Mouse (Mus musculus) kidney, adult 2 months (tissue): ENCODE measurements around the gene Pgd. TPM values are rescaled to one million over a fixed set of nuclear protein-coding genes. Genes with fewer than 3 reads are reported as not detected.
"Not testable (repeated sequence)": the region's sequence is repeated elsewhere in the genome, so short reads cannot be mapped to it uniquely, and the experiment has no call there.

Experiments used
- DNase-seq: peaks from one replicate; pipeline ENCODE4 v3.0.0; 2021
- H3K27ac ChIP-seq: fragments of 200-500 bp; 2 replicates; pipeline ENCODE4 v1.5.1; 2012; ENCODE audit warnings: low read depth, low read length, control low read depth, inconsistent platforms; ENCODE audit not compliant: insufficient read depth
- H3K27me3 ChIP-seq: fragments of 200-500 bp; replicated peaks from 2 replicates; pipeline ENCODE4 v1.6.1; 2012; ENCODE audit warnings: mild to moderate bottlenecking, moderate library complexity, low read length, inconsistent platforms; ENCODE audit not compliant: control insufficient read depth, insufficient read depth
- H3K36me3 ChIP-seq: fragments of 200-500 bp; 2 replicates; pipeline ENCODE4 v1.6.1; 2012; ENCODE audit warnings: mild to moderate bottlenecking, moderate library complexity, low read length, inconsistent platforms; ENCODE audit not compliant: control insufficient read depth, insufficient read depth
- H3K4me1 ChIP-seq: fragments of 200-500 bp; 2 replicates; pipeline ENCODE4 v1.6.1; 2011; ENCODE audit warnings: low read length; ENCODE audit not compliant: control insufficient read depth, insufficient read depth
- H3K4me3 ChIP-seq: fragments of 200-500 bp; 2 replicates; pipeline ENCODE4 v1.5.1; 2011; ENCODE audit warnings: mild to moderate bottlenecking, low read depth, low read length, control low read depth; ENCODE audit not compliant: insufficient read depth
- CTCF ChIP-seq: fragments of 200-500 bp; conservative IDR thresholded peaks from 2 replicates; pipeline ENCODE4 v1.5.1; 2011; ENCODE audit warnings: low read depth, mild to moderate bottlenecking, control low read depth, low read length, moderate library complexity, mixed read lengths; ENCODE audit not compliant: insufficient read depth, insufficient read length
- POLR2A ChIP-seq: fragments of 200-500 bp; IDR thresholded peaks from one replicate; pipeline ENCODE4 v1.6.1; 2011; ENCODE audit warnings: low read depth, low read length, control low read depth
- WGBS: fragments of 180-500 bp; shearing (Covaris S2); methylation state at CpG from one replicate; pipeline ENCODE4 v1.1.7; 2018; 5-methylcytosine and 5-hydroxymethylcytosine counted together
- polyA plus RNA-seq: library from polyadenylated mRNA; depleted of rRNA; stranded (reverse); fragments of >200 nt; gene quantifications from 2 replicates; pipeline ENCODE4 v1.2.3, GENCODE M21; 2012; rRNA removed

The Pgd gene
- polyA plus RNA-seq: 122 and 126 TPM in 2 replicates

- WGBS: under 1% methylated on average over 59 of the region's 59 CpGs
- peak within 1 kb of the TSS; percentile 52 for H3K27ac ChIP-seq
- peak within 1 kb of the TSS; percentile 90 for H3K4me3 ChIP-seq
- H3K4me1 ChIP-seq: peaks cover 6% of the 10 kb centered on the region
- no peaks in the 10 kb centered on the region for H3K27me3 ChIP-seq
- peak; percentile 99 for DNase-seq
- H3K36me3 ChIP-seq: no peaks in the 10 kb centered on the region
- TF ChIP-seq CTCF (no peak), POLR2A (peak; percentile 59)
Measured at GRCm38 (mm10) chr4:149166215-149166946, at the start of gene Pgd. Pgd (minus strand) TSS chr4:149166771.

- no peak for DNase-seq
- TF ChIP-seq POLR2A (no peak), CTCF (no peak)
- Histone ChIP-seq H3K36me3 (peaks cover 7% of the 10 kb centered on the region), H3K4me1 (no peaks in the 10 kb centered on the region), H3K4me3 (no peak overlapping the region), H3K27me3 (no peaks in the 10 kb centered on the region), H3K27ac (no peak overlapping the region)
- WGBS: 89% methylated on average over 9 of the region's 9 CpGs
Measured at GRCm38 (mm10) chr4:149215982-149216381, 49.4 kb upstream of the Pgd start.

- no peak for DNase-seq
- WGBS: 49% methylated on average over 2 of the region's 2 CpGs
- H3K36me3 ChIP-seq: peaks cover 7% of the 10 kb centered on the region
Measured at GRCm38 (mm10) chr4:149215397-149215796, 48.8 kb upstream of the Pgd start.

GRCm38 (mm10) chr4:149214468-149214867, 47.9 kb upstream of the Pgd start:
- not testable (repeated sequence) for DNase-seq, H3K27me3 ChIP-seq, H3K36me3 ChIP-seq, H3K27ac ChIP-seq, H3K4me1 ChIP-seq, H3K4me3 ChIP-seq
- WGBS: 98% methylated on average over 2 of the region's 2 CpGs

More at GRCm38 (mm10) chr4:149215397-149215796, 48.8 kb upstream of the Pgd start:
- H3K27ac ChIP-seq: no peak overlapping the region
- H3K27me3 ChIP-seq: no peaks in the 10 kb centered on the region
- no peaks in the 10 kb centered on the region for H3K4me1 ChIP-seq
- no peak for TF ChIP-seq CTCF
- TF ChIP-seq POLR2A: no peak
- H3K4me3 ChIP-seq: no peak overlapping the region

- TF ChIP-seq POLR2A (no peak), CTCF (no peak)
- WGBS: 95% methylated on average over 9 of the region's 9 CpGs
- H3K4me3 ChIP-seq: no peak overlapping the region
- no peaks in the 10 kb centered on the region for H3K4me1 ChIP-seq
- no peak overlapping the region for H3K27ac ChIP-seq
- DNase-seq: no peak
- H3K36me3 ChIP-seq: peaks cover 9% of the 10 kb centered on the region
- no peaks in the 10 kb centered on the region for H3K27me3 ChIP-seq
Measured at GRCm38 (mm10) chr4:149213466-149213865, 46.9 kb upstream of the Pgd start.

GRCm38 (mm10) chr4:149211441-149211840, 44.9 kb upstream of the Pgd start:
- H3K27me3 ChIP-seq, H3K27ac ChIP-seq, H3K4me1 ChIP-seq, H3K4me3 ChIP-seq: not testable (repeated sequence)
- DNase-seq: peak; percentile 29
- peaks cover 12% of the 10 kb centered on the region for H3K36me3 ChIP-seq
- WGBS: 92% methylated on average over 6 of the region's 6 CpGs

GRCm38 (mm10) chr4:149202467-149202866, 35.9 kb upstream of the Pgd start:
- DNase-seq: no peak
- Histone ChIP-seq H3K4me3 (no peak overlapping the region), H3K27ac (no peak overlapping the region), H3K36me3 (peaks cover 13% of the 10 kb centered on the region), H3K27me3 (no peaks in the 10 kb centered on the region), H3K4me1 (no peaks in the 10 kb centered on the region)
- WGBS: 55% methylated on average over 3 of the region's 3 CpGs
- no peak for TF ChIP-seq CTCF
